Mouse (Mus musculus): Measurements from ENCODE around the gene Maff. TPM values are rescaled to one million over a fixed set of nuclear protein-coding genes. Genes with fewer than 3 reads are reported as not detected.
A peak's percentile ranks its signal among the peaks of the same experiment; 100 is the strongest.

Maff gene
- total and polyA plus RNA-seq, 3 experiments, result 9.2 to 15.4 (median 10.5) TPM

GRCm38 (mm10) chr15:79379658-79380057, 33.2 kb downstream of the Maff start:
- Histone ChIP-seq H3K79me2 (replicated peaks; ENCODE audit: control insufficient read depth, extremely low read depth, insufficient read depth, poor library complexity, severe bottlenecking) (peaks cover 7% of the 10 kb centered on the region), H3K27me3 (replicated peaks) (no peaks in the 10 kb centered on the region), H3K36me3 (replicated peaks in 1 of 2; ENCODE audit: control insufficient read depth in 1 of 2, insufficient read depth in 1 of 2, low read length in 1 of 2) (peaks cover 36 to 74% of the 10 kb centered on the region in 2 experiments), H3K4me1 (ENCODE audit: control insufficient read depth in 1 of 2, insufficient read depth in 2 of 2) (peaks cover 20 to 29% of the 10 kb centered on the region in 2 experiments), H3K4me3 (replicated peaks in 1 of 3; ENCODE audit: low read depth in 2 of 3, low read length in 2 of 3, poor library complexity in 1 of 3) (no peak overlapping the region), H3K4me2 (ENCODE audit: insufficient read depth, low read depth, poor library complexity, severe bottlenecking) (no peak overlapping the region), H3K9ac (ENCODE audit: insufficient read depth, low read depth) (no peak overlapping the region), H3K9me3 (replicated peaks; ENCODE audit: low read length) (peaks cover 2% of the 10 kb centered on the region), H3K27ac (ENCODE audit: insufficient read depth, low read depth) (no peak overlapping the region)
- TF ChIP-seq NRF1 (IDR thresholded peaks at IDR 0.05; ENCODE audit: low read depth, low read length), result no peak
- no peak for TF ChIP-seq JUND (conservative IDR thresholded peaks at IDR 0.05; ENCODE audit: low read depth, low read length)
- TF ChIP-seq ZC3H11A (IDR thresholded peaks at IDR 0.05; ENCODE audit: low read depth, low read length), result no peak
- in situ Hi-C loops (cut with MboI; ENCODE audit: low pct_ligation_motif_present, low pct_unique_long_range_greater_than_20kb, low sequenced_read_pairs), result no loop called here
- no peak for DNase-seq (ENCODE audit: extremely low read depth)
- dilution Hi-C loops (cut with MboI; ENCODE audit: extremely low pct_ligation_motif_present, extremely low pct_unique_long_range_greater_than_20kb, low sequenced_read_pairs), result no loop called here

- peaks cover 20 to 29% of the 10 kb centered on the region in 2 experiments for H3K4me1 ChIP-seq (ENCODE audit: control insufficient read depth in 1 of 2, insufficient read depth in 2 of 2)
- no peak overlapping the region for H3K9ac ChIP-seq (ENCODE audit: insufficient read depth, low read depth)
- TF ChIP-seq RAD21 (IDR thresholded peaks at IDR 0.05; ENCODE audit: low read depth, low read length) (peak; percentile 53), HCFC1 (IDR thresholded peaks at IDR 0.05; ENCODE audit: low read depth, low read length) (no peak), MAX (IDR thresholded peaks at IDR 0.05; ENCODE audit: low read length) (no peak), CTCF (conservative IDR thresholded peaks at IDR 0.05 in 1 of 2, IDR thresholded peaks at IDR 0.05 in 1 of 2; ENCODE audit: low read depth in 2 of 2, low read length in 2 of 2) (peak; percentile 41 to 81), USF2 (conservative IDR thresholded peaks at IDR 0.05; ENCODE audit: low read depth, low read length) (no peak), TCF12 (IDR thresholded peaks at IDR 0.05; ENCODE audit: low read depth, low read length) (no peak), MXI1 (IDR thresholded peaks at IDR 0.05; ENCODE audit: low read depth, low read length) (no peak), SMC3 (IDR thresholded peaks at IDR 0.05; ENCODE audit: low read depth, low read length) (peak; percentile 78), KAT2A (IDR thresholded peaks at IDR 0.05; ENCODE audit: insufficient replicate concordance, low read length) (no peak), POLR2AphosphoS2 (IDR thresholded peaks at IDR 0.05; ENCODE audit: low read depth, low read length) (no peak), USF1 (IDR thresholded peaks at IDR 0.05; ENCODE audit: low read depth, low read length) (peak; percentile 62), CHD2 (IDR thresholded peaks at IDR 0.05; ENCODE audit: low read length) (no peak), SIN3A (IDR thresholded peaks at IDR 0.05; ENCODE audit: low read length) (peak; percentile 46; the same call in 1 of the 2 replicates), BHLHE40 (IDR thresholded peaks at IDR 0.05; ENCODE audit: low read depth, low read length) (0 out of 2 replicates have a peak, but pooled peaks have one; percentile 9)
- peaks cover 2% of the 10 kb centered on the region for H3K9me3 ChIP-seq (replicated peaks; ENCODE audit: low read length)
- H3K79me2 ChIP-seq (replicated peaks; ENCODE audit: control insufficient read depth, extremely low read depth, insufficient read depth, poor library complexity, severe bottlenecking), result peaks cover 14% of the 10 kb centered on the region
- H3K4me3 ChIP-seq (replicated peaks in 1 of 3; ENCODE audit: low read depth in 2 of 3, low read length in 2 of 3, poor library complexity in 1 of 3), result no peak overlapping the region
- dilution Hi-C loops (cut with MboI; ENCODE audit: extremely low pct_ligation_motif_present, extremely low pct_unique_long_range_greater_than_20kb, low sequenced_read_pairs), result no loop called here
- H3K4me2 ChIP-seq (ENCODE audit: insufficient read depth, low read depth, poor library complexity, severe bottlenecking), result peak overlapping the region; percentile 7; the same call in 1 of the 2 replicates
- no peak overlapping the region for H3K27ac ChIP-seq (ENCODE audit: insufficient read depth, low read depth)
- H3K27me3 ChIP-seq (replicated peaks), result no peaks in the 10 kb centered on the region
- peaks cover 27 to 72% of the 10 kb centered on the region in 2 experiments for H3K36me3 ChIP-seq (replicated peaks in 1 of 2; ENCODE audit: control insufficient read depth in 1 of 2, insufficient read depth in 1 of 2, low read length in 1 of 2)
- DNase-seq (ENCODE audit: extremely low read depth), result peak; percentile 77
- in situ Hi-C loops (cut with MboI; ENCODE audit: low pct_ligation_motif_present, low pct_unique_long_range_greater_than_20kb, low sequenced_read_pairs), result no loop called here
Observed at GRCm38 (mm10) chr15:79380468-79381444, 34.3 kb downstream of the Maff start.
